Mouse (Mus musculus) embryo, embryonic 11 days (tissue): ENCODE measurements around the gene Zfhx3.
"Not testable (repeated sequence)": the region's sequence is repeated elsewhere in the genome, so short reads cannot be mapped to it uniquely, and the experiment has no call there.

Source experiments
- DNase-seq: peaks from one replicate; pipeline ENCODE4 v3.0.0-alpha.2; 2015

Gene Zfhx3

DNA sequence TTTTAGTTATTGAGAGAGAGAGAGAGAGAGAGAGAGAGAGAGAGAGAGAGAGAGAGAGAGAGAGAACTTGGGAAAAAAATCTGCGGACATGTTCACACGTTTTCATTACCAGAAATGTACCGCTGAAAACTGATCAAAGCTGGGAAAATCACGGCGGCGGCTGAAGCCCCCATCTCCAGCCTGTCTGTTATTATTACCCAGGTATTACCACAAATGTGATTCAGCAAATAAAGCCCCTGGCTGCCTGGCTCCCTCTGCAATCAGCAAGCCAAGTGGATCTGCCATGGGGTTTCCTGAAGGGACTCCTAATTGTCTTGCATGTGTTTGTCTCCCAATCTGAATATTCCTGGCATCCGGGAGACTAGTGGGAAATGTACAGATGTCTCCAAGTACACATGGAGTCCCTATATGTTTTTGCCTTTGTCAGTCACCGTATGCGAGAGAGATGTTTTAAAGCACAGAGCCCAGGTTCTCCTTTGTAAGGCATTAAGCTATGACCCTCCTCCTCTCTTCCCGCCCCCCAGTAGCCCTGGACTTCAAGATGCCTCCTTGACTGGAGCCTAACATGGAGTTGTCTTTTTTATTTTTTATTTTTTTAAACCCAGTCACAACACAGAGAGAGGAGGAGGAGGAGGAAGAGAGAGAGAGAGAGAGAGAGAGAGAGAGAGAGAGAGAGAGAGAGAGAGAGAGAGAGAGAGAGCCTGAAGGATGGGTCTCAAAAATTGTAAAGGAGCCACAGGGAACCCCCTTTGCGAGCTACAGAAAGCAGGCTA is at the start of gene Zfhx3:
Zfhx3 (plus strand) TSS at position 723 of the 773 bp plus-strand sequence.
- DNase-seq, result no peak

DNA sequence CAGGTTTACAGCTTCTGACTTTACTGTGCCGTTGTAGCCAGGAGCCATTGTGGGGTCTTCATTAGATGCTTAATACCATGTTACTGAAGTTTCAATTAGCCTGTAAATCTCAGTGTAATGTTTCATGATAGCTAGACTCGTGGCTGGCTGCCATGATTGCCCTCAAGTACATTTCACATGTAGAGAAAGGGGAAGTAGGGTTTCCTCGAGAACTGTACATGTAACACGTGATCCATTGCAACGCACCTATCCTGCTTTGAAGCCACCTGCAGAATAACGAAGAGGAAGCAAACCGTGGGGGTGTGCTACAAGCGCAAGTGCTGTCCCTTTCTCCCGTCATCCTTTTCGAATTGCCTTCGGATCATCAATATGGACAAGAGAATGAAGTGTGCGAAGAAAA is 23.5 kb upstream of the Zfhx3 start:
- no peak for DNase-seq

DNA sequence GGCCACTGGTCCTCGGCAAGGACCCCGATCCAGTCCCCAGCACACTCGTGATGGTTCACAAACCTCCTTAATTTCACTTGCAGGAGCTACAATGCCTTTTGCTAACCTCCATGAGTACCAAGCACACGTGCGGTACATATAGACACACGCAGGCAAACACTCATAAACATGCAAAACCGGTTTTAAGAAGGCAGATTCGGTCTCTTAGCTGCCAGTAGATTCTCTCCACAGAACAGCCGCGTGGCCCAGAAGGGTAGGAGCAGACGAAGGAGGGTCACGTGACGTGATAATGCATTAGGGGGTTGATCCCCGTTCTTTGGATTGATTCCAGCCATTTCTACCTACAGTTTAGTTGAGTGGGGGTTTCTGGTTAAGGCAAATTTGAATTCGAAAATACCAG is 16.3 kb upstream of the Zfhx3 start:
- DNase-seq, result no peak

GRCm38 (mm10) chr8:107936725-107937124 is 5.7 kb upstream of the Zfhx3 start:
- DNase-seq, result no peak

DNA sequence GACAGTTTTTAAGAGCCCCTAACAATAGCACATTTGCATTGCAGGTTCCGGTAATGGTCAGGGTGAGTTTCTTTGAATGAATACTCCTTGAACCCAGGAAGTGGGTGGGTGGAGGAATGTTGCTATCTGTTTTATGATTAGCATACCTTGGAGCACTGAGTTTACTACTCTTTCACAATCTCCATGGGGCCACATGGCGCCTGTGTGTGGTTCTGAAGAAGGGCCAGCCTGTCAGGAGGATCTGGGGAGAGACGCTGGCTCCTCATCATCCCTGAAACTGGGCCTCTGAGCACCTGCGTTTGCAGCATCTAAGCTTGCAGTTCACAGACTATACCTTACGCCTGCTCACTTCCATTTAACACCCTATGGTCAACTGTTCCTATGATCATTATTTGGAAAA is 4.2 kb upstream of the Zfhx3 start:
- DNase-seq, result not testable (repeated sequence)

DNA sequence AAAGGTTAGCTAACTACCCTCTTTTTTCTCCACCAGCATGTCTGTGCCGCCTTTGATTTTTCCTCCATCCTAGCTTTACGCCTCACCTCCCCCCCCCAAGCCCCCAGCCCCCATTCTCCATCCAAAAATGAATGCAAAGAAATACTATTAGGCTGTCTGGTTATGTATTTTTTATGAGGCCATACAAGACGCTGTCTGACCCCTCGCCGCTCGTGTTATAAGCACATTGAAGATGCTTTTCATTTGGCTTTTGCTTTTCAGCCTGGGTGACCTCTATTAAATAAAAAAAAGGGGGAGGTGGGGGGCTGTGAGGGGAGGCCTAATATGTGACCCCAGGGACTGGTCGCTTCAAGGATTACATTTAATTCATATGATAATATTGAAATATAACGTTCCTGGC is 2.3 kb upstream of the Zfhx3 start:
- no peak for DNase-seq

- DNase-seq, result peak; percentile 71
Observed at GRCm38 (mm10) chr8:107942752-107943510, 487 bp downstream of the Zfhx3 start.

- DNase-seq, result no peak
Observed at GRCm38 (mm10) chr8:107943550-107944348, 1.3 kb downstream of the Zfhx3 start.

- DNase-seq, result peak; percentile 58
Observed at GRCm38 (mm10) chr8:107944676-107945600, 2.5 kb downstream of the Zfhx3 start.

DNA sequence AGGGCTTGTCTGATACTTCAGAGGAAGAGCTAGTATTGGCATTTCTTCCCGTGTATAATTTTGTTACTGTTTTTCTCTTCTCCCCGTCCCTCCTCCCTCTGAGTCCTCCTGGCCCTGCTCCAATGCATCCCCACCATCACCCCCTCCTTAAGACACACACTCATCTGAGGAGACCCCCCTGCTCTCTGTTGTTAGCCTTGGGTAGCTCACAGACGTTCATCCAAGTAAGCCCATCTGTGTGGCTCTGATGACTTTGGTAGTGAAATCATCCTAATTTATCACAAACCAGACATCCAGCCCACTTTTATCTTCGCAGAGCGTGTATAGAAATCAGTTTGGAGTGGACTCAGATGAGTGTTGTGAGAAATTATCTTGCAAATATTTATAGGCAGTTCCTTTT is 4.4 kb downstream of the Zfhx3 start:
- no peak for DNase-seq

- peak; percentile 74 for DNase-seq
Observed at GRCm38 (mm10) chr8:107955887-107956286, 13.4 kb downstream of the Zfhx3 start.

DNA sequence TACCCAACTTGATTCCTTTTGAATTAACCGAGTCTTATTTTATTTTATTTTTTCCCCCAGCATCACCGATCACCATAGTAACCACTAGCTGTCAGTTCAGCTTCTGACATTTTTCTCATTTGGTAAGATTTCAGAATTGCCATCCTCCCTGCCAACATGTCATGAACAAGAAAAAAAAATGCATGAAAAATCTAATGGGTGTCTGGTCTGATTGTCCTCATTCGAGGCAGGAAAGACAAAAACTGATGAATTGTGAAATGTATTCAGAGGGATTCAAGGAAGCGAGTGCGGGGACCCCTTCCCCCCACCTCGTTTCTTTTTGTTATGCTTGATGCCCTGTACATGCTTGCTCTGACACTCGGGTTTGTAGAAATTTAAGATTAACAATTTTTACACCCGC is 15.1 kb downstream of the Zfhx3 start:
- no peak for DNase-seq

DNA sequence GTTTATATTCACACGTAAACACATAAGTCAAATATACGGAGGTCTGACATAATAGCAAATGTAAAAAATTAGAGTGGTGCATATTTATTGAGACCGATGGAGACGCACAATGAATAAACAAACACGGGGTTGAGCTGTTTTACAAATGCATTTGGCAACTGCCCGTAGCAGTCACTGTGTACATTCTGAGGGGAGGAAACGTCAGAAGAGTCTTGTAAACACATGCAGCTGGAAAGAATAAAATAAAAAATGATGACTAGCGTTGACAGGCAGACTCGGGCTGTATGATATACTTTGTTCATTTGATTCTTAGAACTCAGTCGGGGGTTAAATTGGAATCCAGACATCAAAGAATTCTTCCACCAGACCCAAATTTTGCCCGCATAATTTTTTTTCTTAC is 18.0 kb downstream of the Zfhx3 start:
- no peak for DNase-seq

- DNase-seq, result no peak
Observed at GRCm38 (mm10) chr8:107960878-107961277, 18.4 kb downstream of the Zfhx3 start.

GRCm38 (mm10) chr8:107972198-107972597 is 29.8 kb downstream of the Zfhx3 start:
- no peak for DNase-seq

GRCm38 (mm10) chr8:107974451-107974850 is 32.0 kb downstream of the Zfhx3 start:
- peak; percentile 39 for DNase-seq

DNA sequence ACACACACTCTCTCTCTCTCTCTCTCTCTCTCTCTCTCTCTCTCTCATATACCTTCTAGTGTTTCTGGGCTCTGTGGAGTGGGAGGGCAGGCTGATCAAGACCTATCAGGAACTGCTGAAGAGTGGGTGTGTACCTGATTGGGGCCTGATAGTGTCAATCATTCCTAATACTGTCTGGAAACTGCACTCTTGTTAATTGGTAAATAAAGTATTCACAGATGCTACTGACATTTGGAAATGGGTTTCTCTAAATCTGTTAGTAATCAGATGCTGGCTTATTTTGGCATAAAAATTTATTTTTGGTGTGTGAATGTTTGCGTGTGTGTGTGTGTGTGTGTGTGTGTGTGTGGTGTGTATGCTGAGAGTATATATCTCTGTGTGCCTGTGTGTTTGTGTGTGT is 35.8 kb downstream of the Zfhx3 start:
- DNase-seq, result no peak

- peak; percentile 45 for DNase-seq
Observed at GRCm38 (mm10) chr8:107980618-107981017, 38.2 kb downstream of the Zfhx3 start.

- no peak for DNase-seq
Observed at GRCm38 (mm10) chr8:107986629-107987028, 44.2 kb downstream of the Zfhx3 start.

- DNase-seq, result no peak
Observed at GRCm38 (mm10) chr8:107998874-107999273, 56.4 kb downstream of the Zfhx3 start.

DNA sequence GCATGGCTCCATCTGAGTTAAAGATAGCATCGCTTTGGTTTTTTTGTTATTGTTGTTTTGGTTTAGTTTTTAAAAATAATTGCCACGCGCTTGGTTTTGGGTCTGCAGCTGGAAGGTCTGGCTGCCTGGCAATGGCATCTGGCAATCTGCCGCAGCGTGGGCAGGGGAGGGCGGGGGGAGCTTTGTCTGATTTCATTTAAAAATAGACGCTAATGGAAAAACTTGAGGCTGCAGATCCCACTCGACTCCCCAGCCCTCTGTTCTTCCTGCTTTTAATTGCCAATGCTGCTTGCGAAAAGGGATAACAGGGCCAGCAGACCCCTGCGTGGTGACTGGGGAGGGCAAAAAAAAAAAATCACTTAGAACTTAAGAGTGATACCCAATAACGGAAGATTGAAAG is 69.1 kb downstream of the Zfhx3 start:
- no peak for DNase-seq

GRCm38 (mm10) chr8:108017727-108018126 is 75.3 kb downstream of the Zfhx3 start:
- no peak for DNase-seq
